Mouse (Mus musculus) NIH3T3 (cell line): ENCODE data around the gene Lyrm1.

Source experiments
- DNase-seq: peaks from one replicate; pipeline ENCODE4 v3.0.0-alpha.2; 2012; ENCODE audit warnings: low read depth

The Lyrm1 gene

GRCm38 (mm10) chr7:119965205-119965604 lies 69.5 kb downstream of the Lyrm1 start:
- DNase-seq: no peak

GRCm38 (mm10) chr7:119965651-119966395 lies 70.2 kb downstream of the Lyrm1 start:
- DNase-seq: no peak

- DNase-seq: no peak
These were observed 73.7 kb downstream of the Lyrm1 start for GRCm38 (mm10) chr7:119969320-119969719.

- peak; percentile 56 for DNase-seq
These were observed 78.6 kb downstream of the Lyrm1 start for GRCm38 (mm10) chr7:119974214-119974613.

GRCm38 (mm10) chr7:119976256-119976655 lies 80.6 kb downstream of the Lyrm1 start:
- peak; percentile 4 for DNase-seq

DNA sequence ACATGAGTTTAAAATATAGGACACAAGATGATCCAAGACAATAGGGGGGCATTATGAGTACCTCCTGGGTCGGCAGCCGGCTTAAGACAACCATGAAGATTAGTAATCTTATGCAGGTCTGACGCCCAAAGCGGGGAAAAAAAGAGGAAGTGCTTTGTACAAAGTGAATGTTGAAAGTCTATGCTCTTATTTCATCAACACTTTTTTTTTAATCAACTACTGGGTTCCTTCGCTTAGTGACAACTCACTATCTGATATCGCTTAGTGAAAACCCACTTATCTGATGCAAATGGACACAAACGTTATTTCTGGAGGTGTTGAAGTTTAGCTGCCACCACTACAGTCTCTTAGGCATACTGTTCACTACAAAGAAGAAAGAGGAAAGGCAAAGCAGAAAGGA lies 81.9 kb downstream of the Lyrm1 start:
- no peak for DNase-seq

GRCm38 (mm10) chr7:119978576-119978975 lies 82.9 kb downstream of the Lyrm1 start:
- no peak for DNase-seq

DNA sequence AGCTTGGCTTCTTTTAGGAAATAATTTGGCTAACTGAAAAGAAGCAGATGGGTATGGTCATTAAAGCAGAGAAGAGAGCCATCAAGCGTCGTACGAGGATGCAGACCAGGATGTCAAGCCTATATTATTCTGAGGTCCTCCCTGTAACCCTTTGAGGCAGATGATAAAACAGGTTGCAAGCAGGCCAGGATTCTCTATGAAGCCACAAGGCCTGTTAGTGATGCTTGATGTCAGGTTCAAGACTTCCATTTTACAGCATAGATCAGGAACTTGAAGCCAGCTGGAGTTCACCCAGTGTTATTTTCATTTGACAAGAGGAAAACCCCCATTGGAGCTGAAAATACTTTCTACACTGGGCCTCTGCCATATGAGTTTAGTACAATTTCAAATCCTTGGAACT lies 84.5 kb downstream of the Lyrm1 start:
- no peak for DNase-seq

DNA sequence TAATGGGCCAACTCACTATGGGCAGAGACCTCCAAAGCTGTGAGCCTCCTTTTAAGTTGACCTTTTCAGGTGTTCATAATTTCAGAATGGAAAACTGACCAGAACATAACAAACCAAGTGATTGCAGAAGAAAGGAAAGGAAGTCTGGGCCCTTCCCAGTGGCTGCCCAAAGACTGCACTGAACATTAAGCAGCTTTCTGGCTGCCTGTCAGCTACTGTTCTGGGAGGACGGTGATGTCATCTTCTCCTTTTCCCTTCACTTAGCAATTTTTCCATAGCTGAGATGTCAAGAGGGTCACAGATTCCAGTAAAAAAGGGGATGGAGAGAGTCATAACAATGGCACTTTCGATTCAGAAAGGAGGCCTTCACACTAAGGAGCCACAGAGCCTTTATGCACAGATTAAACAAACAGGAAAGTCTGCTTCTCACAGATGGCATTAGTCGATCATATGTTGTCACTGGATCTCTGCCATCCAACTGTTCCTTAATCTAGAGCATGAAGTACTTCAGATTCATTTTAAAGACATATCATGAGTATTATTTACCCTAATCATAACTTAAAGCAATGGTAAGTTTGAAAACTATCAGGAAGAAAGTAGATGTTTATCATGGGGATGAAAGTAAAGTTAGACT lies 89.7 kb downstream of the Lyrm1 start:
- DNase-seq: peak; percentile 13

DNA sequence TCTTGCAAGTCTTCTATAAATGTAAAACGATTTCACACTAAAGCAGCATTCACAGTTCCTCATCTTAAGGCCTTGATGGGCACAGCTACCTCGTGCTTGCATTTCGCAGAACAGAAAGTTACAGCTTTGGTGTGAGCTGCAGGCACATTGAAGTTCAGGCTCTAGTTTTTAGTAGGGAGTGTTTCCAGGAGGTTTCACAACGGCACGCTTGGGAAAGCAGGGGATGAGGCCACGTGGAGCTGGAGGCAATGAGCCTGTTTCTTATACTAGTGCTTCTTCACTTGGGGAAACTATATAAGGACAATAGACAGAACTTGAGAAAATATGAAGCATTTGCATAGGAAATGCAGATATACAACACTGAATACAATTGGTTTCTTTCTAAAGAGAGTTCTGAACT lies 101.4 kb downstream of the Lyrm1 start:
- DNase-seq: no peak
